Mouse (Mus musculus) kidney, postnatal 25 days (tissue): ENCODE data around the gene Akt2.
"Not testable (repeated sequence)": the region's sequence is repeated elsewhere in the genome, so short reads cannot be mapped to it uniquely, and the experiment has no call there.

Experiments used
- DNase-seq, 2 experiments: peaks; one replicate each; pipeline ENCODE4 v3.0.0; 2021; ENCODE audit warnings: mixed read lengths in 2 of 2

The Akt2 gene

DNA sequence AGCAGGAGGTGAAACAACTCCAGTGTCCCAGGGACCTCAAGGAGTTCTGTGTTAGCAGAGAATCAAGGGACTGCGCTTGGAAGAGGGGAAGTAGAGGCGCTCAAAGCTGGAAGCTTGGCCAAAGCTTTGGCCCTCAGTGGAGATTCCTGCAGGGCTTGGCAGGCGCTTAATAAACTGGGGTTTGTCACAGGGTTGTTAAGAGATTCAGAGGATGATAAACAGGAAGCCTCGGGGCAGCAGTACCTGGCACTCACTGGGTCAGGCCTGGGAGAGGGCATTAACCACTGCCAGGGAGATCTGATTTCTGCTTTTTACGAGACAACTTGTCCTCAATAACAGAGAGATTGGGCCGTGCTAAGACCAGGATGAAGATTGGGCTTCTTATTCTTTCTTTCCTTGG lies 29.7 kb downstream of the Akt2 start:
- DNase-seq = no peak

DNA sequence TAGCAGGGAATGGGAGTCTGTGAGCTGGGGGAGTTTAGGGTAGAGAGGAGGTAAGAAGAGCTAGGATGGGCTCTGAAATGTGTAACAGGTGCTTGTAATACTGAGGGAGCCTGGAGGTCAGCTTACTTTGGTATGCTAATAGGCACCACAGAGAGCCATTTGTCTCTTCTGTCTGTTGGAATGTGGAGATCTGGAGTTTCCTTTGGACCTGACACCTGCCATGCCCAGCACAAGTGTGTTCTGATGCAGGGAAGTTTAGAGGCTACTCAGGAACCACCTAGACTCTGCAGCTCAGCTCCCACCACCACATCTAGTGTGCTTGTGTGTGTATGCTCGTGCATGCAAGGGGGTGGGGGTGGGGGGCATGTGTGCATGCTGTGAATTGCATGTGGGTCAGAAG lies 30.9 kb downstream of the Akt2 start:
- no peak for DNase-seq

DNA sequence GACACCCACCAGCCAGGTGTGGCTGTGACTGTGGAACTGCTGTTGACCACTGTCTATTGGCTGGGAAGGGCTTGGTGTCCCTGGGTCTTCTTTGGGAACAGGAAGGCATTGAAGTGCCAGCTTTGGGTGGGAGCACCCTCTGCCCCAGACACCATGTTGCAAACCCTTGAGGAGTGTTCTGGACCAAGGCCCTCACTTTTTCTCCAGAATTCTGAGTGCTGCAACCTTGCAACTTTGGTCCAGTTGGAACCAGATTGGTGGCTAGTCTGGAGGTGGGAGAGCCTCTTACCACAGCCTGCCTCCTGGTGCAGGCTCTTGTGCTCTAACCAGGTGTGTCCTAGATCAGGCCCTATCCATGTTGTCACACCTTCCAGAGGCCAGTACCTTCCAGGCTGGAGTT lies 33.6 kb downstream of the Akt2 start:
- no peak for DNase-seq

DNA sequence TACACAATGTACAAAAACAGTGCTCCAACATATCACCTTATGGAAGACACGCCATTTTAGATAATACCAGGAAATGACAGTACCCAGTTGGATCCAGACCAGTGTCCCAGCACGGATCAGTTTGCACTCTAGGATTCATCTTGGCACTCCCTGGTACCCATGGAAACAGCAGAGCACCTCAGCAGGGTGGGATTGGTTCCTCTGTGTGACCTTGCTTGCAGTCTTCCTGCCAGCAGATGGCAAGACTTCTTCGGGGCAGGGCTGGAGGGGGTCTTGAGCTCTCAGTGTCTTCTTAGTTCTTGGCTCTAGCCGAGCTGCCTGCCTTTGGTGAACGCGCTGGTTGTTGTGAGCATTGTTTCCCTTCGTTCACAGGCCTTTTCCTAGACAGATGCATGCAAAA lies 36.4 kb downstream of the Akt2 start:
- no peak for DNase-seq

DNA sequence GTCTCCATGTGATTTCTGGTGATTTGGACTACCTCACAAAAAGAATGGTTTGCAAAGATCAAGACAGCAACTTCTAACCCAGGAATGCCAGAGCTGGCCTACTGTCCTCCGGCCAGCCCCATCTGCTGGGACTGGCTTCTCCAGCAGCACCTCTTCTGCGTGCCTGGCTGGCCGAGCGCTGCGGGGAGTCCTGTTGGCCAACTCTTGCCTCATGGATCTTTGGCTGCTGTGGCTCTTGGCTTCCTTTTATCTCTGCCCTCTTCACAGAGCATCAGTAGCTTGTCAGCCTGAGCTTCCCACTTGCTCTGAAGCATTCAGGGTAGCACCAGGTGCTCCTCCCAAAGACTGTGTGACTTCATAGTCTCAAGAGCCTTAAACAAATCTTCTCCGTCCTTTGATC lies 36.8 kb downstream of the Akt2 start:
- DNase-seq = no peak

DNA sequence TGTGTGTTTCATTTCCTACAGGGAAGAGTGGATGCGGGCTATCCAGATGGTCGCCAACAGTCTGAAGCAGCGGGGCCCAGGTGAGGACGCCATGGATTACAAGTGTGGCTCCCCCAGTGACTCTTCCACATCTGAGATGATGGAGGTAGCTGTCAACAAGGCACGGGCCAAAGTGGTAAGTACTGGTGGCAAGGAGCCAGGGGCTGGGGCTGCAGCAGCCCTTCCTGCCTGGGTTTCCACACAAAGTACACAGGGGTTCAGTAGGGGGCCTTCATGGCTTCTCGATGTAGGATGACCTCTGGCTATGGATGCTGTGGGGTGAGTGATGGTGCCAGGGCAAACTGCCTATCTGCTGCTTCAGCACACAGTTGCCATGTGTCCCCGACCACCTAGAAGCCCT lies 37.5 kb downstream of the Akt2 start:
- DNase-seq = not testable (repeated sequence)

DNA sequence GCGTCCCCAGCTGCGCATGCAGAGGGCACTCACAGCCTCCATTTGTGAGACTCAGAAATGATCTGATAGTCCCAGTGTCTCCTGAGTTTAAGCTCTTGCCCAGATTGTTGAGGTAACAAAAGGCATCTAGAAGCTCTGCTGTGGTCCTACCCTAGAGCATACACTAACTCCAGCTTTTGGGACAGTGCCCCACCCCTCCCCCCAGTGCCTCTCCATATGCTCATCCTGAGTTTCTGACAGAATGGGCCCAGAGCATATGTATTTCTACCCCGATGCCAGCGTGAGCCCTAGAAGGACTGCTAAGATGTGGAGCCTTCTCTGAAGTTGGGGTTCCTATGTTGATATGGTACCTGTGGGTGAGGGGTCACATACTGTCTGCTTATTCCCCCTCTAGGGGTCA lies 40.1 kb downstream of the Akt2 start:
- no peak for DNase-seq

DNA sequence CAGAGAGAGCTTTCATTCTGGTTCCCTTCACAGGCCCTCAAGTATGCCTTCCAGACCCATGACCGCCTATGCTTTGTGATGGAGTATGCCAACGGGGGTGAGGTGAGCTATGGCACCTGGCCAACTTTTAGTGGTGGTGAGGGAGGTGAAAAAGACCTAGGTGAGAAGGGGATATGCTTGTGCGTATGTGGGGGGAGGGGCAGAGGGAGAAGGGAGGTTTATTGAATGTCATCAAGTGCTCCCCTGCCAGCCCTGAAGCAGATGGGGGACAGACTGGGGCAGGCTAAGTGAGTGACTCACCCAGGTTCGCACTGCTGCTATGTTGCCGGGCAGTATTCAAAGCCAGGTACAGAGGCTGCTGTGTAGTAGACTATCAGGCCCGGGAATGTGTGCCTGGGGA lies 41.8 kb downstream of the Akt2 start:
- no peak for DNase-seq

DNA sequence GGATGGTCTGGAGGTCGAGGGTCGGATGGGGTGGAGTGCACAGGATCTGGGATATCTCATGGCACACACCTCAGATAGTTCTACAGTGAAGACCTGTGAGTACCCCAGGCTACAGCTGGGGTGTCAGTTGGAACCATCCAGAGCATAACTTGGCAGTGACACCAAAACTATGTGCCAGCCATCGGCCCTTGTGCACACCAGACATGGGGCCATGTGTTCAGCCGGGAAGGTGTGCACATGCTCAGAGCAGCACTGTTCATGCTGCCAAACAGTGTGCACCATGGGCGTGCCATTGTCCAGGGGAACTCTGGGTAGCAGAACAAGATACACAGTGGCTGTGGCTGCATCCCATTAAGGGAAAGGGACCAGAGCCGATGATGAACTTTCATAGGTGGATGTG lies 43.3 kb downstream of the Akt2 start:
- no peak for DNase-seq

DNA sequence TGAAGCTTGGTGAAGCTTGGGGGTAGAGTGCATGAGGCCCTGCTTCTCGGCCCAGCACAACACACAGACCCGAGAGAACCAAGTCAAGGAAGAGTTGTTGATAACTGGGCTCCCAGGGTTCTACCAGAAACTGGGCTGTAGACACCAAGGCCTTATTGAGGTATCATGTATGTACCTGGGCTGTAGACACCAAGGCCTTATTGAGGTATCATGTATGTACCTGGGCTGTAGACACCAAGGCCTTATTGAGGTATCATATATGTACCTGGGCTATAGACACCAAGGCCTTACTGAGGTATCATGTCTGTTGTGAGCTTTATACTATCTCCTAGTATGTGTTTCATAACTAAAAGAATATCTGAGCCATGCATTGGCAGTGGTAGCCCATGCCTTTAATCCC lies 43.7 kb downstream of the Akt2 start:
- DNase-seq = not testable (repeated sequence)

DNA sequence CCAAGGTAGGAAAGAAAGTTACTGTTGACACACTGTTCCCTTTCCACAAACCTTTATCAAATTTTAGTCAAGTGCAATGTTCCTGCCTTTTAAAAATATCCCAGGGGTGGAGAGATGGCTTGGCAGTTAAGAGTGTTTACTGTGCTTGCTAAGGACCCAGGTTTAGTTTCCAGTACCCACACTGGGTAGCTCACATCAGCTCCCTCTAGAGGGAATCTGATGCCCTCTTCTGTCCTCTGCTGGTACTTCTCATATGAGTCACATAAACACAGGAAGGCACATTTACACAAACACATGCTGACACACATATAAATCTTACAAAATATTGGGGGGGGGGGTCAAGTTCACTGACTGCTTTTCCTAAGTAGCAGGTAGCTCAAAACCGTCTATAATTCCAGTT lies 53.1 kb downstream of the Akt2 start:
- DNase-seq = no peak

DNA sequence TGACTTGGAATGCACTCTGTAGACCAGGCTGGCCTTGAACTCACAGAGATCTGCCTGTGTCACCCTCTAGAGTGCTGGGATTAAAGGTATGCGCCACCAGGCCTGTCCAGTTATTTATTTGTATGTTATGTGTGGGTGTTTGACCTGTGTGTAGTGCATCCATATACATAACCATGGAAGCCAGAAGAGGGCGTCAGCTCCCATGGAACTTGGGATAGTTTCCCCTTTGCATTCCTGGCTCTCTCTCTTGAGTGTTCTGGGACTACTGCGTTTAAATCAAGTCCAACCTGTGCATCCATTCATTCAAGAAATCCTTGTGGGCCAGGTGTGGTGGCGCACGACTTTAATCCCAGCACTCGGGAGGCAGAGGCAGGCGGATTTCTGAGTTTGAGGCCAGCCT lies 55.2 kb downstream of the Akt2 start:
- DNase-seq = no peak

DNA sequence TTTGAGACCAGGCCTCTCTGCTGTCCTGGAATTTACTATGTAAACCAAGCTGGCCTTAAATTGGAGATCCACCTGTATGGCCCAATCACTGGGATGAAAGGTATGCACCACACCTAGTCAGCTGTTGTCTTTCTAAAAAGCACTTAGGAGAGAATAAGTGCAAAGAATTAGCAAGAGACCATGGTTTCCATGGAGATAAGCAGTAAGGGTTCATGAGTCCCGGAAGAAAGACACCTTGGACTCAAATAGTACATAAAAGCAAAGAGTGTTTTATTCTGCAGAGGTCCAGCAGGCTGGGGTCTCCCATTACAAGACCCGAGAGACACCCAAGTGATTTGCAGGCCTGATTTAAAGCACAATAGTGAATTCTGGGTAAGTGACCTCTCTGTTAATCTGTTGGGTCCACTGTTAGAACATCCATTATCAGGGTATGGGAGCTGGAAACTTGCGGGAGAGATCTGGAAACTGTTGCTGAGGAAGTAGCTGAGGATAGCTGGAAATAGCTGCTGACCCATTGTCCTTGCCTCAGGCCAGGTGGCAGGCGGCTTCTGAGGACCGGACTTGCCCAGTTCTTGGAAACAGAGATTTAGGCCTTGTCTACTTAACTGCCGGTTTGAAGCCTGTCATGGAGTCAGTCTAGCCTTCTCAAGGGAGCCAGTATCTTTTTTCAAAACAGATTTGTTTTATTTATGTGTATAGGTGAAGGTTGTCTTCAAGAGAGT lies 56.1 kb downstream of the Akt2 start:
- DNase-seq = no peak

DNA sequence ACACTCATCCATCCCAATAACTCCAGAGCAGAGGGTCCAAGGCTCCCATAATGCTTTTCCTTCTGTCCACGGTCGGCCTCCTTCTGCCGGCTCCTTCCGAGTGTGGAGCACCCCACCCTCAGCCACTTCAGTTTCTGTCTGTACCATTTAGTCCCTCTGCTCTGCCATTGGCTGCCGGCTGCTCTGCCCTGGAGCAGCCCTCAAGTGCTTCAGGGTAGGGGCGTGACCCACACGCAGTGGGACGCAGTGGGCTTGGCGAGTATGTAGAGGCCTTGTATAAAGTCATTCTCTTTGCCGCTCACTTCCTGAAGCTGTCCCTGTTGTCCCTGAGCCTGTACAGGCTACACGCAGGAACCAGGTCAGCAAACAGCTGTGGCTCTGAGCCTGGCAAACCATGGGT lies 58.4 kb downstream of the Akt2 start:
- DNase-seq = no peak

DNA sequence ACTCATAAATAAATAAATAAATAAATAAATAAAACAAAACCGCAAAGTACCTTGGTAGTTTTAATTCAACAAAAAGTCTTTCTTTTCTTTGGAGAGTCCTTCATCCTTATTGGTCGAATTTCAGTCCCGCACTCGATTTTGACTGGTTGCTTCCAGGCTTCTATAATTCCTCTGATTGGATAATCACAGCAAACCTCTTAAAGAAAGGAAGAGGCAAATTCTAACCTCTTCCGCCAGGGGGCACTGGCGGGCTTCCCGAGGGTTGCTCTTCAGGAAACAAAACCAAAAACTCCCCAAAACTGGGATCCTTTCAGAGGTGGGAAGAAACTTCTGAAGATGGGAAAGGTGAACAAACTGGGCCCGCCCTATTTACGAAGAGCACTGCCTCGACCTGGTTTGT lies 59.6 kb downstream of the Akt2 start:
- DNase-seq = peak; percentile 83 to 84

DNA sequence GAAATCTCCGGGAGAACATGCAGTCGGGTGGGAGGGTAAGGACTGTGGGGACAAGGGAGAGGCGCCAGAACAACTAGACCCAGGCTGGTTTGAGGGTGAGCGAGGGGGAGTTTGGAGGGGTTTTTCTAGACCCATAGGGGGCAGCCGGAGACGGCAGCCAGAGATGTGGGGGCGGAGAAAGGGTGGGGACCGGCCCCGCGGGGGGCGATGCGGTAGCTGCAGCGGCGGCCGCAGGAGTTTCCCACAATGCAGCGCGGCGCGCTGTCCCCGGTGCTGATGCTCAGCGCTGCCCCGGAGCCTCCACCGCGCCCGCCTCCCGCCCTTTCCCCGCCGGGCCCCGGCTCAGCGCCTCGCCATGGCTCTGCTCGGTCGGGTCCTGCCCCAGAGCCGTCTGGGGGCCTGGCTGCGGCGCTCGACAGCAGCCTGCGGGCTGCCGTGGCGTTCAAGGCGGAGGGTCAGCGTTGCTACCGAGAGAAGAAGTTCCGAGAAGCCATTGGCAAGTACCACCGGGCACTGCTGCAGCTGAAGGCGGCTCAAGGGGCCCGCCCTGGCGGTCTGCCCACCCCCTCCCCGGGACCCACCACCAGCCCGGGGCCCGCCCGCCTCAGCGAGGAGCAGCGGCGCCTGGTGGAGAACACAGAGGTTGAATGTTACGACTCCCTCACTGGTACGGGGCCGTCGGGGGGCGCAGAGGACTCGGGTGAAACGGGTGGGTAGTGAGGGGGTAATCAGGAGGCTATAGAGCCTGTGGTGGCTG lies 62.5 kb downstream of the Akt2 start, which contains the start of gene Ttc9b:
TSS of gene Ttc9b (plus strand) at position 235 of the 757 bp plus-strand sequence.
- DNase-seq = peak; percentile 27 to 49

DNA sequence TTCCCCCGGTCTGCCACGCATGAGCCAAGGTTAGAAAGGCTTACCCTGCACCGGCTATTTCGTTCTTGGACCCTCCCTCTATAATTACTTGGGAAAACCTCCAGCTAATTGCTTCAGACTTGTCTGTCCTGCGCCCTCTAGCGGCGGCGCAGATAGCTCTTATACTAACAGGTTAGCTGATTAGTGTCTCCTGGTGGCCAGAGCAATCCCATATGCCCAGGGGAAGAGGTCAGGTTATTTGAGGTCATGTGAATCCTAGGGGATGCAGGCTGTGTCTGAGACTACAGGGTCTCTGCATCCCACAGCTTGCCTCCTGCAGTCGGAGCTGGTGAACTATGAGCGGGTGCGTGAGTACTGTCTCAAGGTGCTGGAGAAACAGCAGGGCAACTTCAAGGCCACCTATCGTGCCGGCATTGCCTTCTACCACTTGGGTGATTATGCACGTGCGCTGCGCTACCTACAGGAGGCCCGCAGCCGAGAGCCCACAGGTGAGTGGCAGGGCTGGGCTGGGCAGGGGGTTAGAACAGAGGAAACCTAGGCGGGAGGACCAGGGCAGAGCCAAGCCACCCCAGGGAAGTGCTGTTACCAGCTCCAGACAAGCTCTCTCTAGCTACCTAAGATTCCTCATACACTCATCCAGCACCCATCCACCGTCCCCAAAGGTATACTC lies 63.4 kb downstream of the Akt2 start:
- DNase-seq = peak; percentile 56 to 62

DNA sequence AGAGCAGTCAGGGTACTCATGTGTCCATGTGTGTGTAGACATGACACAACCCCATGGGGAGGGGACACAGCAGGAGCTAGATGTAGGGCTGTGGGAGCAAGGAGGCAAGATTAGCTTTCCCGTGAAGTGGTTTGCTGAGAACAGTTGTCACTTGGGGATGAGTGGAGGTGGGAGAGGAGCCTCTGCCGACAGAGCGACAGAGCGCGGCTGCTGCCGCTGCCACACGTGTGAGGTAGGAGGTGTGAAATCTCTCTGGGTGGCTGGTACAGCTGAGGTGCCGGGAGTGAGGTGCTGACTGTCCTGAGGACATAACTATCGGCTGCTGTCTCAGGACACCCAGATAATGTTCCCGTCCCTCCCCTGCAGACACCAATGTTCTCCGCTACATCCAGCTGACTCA lies 64.2 kb downstream of the Akt2 start:
- no peak for DNase-seq

DNA sequence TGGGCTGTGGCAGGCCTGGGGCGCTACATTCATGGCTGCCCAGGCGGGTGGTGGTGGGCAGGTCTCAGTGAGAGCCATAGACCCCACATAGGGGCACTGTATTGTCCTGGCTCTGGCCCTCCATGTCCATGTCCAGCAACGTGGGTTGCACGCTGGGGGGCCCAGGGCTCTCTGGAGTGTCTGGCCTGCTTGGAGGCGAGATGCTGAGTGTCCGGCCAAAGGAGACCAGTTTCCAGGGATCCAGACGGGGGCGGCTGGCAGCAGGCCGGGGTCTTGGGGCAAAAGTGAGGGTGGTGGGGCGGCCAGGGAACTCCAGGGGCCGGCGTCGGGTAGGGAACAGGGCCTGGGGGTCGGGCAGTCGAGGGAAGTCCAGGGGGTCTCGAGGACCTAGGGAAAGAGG lies 65.2 kb downstream of the Akt2 start:
- no peak for DNase-seq

DNA sequence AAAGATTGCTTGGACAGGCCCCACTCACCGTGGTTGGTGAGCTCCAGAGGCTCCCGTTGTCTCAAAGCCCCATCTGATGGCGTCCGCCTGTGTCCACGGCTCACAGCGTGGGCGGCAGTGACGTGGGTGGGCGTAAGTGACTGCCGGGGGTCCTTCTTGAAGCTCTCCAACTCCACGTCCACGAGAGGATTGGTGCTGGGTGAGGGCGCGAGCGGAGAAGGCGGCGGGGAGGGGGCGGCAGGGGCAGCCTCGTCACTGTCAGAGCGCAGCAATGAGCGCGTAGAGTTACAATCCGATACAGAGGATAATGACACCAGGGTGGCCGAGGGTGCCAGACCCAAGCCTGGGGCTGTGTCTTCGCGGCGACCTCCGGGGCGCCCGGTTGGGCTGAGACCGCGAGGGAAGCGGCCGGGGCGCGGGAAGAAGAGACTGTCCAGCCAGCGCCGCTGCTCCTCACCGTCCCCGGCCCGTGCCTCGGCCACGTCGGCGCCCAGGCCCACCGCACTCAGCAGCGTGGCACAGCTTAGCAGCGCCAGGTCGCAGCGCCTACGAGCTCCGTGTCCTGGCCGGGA lies 66.6 kb downstream of the Akt2 start:
- no peak for DNase-seq

DNA sequence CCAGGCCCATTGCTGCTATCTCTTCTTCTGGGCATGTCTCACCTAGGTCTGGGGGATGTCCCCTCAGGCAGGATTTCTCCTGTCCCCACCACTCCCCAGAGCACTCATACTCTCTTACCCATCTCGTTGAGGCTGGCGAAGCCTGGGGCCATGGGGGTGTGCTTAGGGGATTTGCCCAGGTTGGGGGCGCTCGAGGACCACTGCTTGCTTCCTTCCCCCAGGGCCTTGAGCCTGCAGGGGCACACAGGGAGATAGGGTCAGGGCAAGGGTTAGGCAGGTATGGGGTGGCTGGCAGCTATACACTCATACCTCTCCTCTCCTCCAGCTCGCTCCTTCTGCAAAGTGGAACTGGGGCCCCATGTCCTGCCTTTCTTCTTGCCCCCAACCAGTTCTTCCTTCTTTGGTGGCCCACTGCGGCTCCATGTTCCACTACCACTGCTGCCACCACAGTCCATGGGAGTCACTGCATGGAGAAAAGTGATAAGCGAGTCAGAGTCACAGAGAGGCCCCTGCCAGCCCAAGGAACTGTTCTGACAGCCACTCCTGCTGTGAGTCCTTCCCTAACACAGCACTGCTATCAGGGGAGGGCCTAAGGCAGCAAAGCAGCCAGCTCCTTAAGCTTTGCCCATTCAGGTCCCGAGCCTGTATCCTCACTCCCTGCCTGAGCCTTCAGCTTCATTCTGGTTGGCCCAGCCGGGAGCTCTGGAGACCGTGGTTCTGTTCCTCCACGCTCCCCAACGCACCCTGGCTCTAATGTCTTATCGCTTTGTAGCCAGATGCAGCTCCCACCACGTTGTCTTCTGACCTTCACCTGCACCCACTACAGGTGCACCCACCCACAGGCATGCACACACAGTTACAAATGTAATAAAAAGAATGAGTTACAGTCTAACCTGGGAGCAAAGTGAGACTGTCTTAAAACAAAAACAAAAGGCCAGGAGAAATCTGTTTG lies 67.6 kb downstream of the Akt2 start:
- DNase-seq = no peak

DNA sequence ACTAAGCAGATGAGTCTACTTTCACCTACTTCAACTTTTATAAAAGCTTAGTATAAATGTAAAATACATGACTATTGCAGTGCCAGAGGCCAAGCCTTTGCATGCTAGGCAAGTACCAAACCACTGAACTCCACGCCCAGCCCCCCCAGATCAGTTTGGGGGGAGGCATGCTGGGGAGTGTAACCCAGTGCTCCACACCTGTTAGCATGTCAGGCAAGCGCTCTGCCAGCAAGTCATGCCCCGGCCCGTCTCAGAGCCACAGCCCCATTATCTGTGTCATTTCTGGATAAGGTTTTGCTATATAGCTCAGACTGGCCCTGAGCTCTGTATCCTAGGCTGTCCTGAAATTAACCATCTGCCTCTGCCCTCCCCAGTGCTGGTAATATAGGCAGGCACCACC lies 70.7 kb downstream of the Akt2 start:
- DNase-seq = no peak
